Mouse (Mus musculus): ENCODE results near the gene Sult1c1.
A peak's percentile ranks its signal among the peaks of the same experiment; 100 is the strongest.
"Not testable (repeated sequence)": the region's sequence is repeated elsewhere in the genome, so short reads cannot be mapped to it uniquely, and the experiment has no call there.

Sult1c1 gene

GRCm38 (mm10) chr17:53990574-53990973 is at the start of gene Sult1c1:
Gene Sult1c1, minus strand, starts transcription at chr17:53990674.
- no peak for DNase-seq (ENCODE audit: low spot score in 2 of 2)

GRCm38 (mm10) chr17:54014204-54014603 is 23.7 kb upstream of the Sult1c1 start:
- DNase-seq (ENCODE audit: low spot score in 2 of 2): peak; percentile 12 to 56

- DNase-seq (ENCODE audit: low spot score in 2 of 2): no peak
Observed at GRCm38 (mm10) chr17:54011196-54011595, 20.7 kb upstream of the Sult1c1 start.

GRCm38 (mm10) chr17:54010536-54010935 is 20.1 kb upstream of the Sult1c1 start:
- DNase-seq (ENCODE audit: low spot score in 2 of 2): not testable (repeated sequence)

- DNase-seq (ENCODE audit: low spot score in 2 of 2): no peak
Observed at GRCm38 (mm10) chr17:54003522-54003921, 13.0 kb upstream of the Sult1c1 start.

- no peak for DNase-seq (ENCODE audit: low spot score in 2 of 2)
Observed at GRCm38 (mm10) chr17:53973606-53974005, 16.9 kb downstream of the Sult1c1 start.

- no peak for DNase-seq (ENCODE audit: low spot score in 2 of 2)
Observed at GRCm38 (mm10) chr17:53941569-53942162, 48.8 kb downstream of the Sult1c1 start.

GRCm38 (mm10) chr17:53940726-53941125 is 49.7 kb downstream of the Sult1c1 start:
- no peak for DNase-seq (ENCODE audit: low spot score in 2 of 2)
